Mouse (Mus musculus) heart, postnatal 25 days (tissue): Measurements from ENCODE around the gene Ube2f. TPM values are rescaled to one million over a fixed set of nuclear protein-coding genes. Genes with fewer than 3 reads are reported as not detected.

ENCODE experiments used
- DNase-seq: peaks from one replicate; pipeline ENCODE4 v3.0.0; 2022; ENCODE audit warnings: low spot score
- intact Hi-C: fragments of 180-260 bp; cut with DNase I; formaldehyde crosslinking; loops from one replicate; pipeline ENCODE4 v1.15.1; 2025
- total RNA-seq, 2 experiments: library from RNA; stranded (reverse); gene quantifications; 2 replicates each; pipeline ENCODE4 v1.2.3; 2021

Ube2f gene
- total RNA-seq, 2 experiments from 2014 or later: 48.7 to 49.3 TPM

DNA sequence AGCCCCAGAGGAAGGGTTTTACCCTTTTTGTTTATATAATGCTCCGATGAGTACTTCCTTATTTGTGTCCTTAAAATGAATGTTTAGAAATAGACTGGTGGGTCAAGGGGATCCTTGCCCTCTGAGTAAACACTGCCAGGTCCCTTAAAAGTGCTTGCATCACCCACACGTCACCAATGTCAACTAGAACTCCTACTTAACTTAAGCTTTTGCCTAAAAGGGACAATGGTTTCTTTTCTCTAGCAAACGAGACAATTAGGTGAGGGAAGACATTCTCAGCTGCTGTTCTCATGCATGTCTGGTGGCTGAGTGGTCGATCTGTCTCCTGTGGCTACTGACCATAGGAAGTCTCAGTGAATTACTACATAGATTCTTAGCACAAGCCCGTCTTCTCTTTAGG, 18.2 kb upstream of the Ube2f start:
- intact Hi-C loops: no loop called here
- DNase-seq: no peak

DNA sequence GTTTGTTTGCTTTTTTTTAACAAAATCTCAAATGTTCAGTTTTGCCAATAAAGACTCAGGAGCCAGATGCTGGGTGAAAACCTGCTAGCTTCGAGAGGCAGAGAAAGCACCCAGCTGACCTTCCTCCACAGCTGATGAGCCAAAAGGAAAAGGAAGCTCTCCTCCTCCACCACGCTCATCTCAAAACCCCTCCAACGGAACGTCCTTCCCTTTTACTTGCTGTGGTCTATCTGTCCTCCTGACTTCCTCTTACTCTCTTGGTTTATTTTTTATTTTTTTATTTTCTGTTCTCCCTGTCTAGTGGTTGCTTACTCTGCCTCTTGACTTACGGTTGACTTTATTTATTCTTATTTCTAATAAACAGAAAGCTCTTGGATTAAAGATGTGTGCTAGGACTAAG, 14.7 kb upstream of the Ube2f start:
- DNase-seq: no peak
- intact Hi-C loops: loop anchor here (5.0 kb wide), 3 partner anchors 123 to 308 kb away; no protein-coding TSS in a partner anchor

DNA sequence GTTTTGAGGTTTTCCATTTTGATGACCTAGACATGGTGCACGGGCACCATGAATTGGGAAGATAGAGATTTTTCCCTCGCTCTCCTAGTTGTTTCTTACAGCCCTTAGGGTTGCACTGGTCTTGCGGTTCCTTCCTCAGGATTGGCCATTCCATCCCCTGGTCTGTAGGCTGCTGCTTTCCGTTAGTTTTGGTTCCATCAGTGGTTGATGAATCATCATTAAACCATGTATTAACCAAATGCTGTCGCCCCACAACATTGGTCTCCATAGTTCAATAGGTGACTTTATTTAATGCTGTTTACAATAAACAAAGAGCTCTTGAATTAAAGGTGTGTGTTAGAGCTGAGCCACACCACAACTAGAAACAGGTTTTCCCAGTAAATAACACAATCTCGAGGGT, 12.4 kb upstream of the Ube2f start:
- intact Hi-C loops: loop anchor here (1.0 to 5.0 kb wide), 4 partner anchors 58 to 310 kb away; partner anchors contain the start of gene Ramp1
- no peak for DNase-seq

DNA sequence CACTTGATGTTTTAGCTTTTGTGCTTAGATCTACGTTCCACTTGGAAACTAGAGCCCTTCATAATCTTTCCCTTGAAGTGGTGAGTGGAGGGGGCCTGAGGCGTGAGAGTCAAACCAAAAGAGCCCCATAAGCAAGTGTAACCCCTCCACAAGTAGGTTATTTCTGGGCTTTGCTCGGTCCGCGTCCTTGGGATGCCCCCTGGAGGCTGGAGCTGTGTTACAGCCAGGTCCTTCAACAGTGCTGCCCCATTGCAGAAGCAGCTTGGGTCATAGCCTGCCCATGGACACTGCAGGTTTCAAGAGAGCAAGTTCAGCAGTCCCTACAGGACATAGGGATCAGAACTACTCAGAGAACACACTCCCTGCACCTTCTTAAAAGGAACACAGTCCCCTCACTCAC, 11.0 kb upstream of the Ube2f start:
- DNase-seq: no peak

DNA sequence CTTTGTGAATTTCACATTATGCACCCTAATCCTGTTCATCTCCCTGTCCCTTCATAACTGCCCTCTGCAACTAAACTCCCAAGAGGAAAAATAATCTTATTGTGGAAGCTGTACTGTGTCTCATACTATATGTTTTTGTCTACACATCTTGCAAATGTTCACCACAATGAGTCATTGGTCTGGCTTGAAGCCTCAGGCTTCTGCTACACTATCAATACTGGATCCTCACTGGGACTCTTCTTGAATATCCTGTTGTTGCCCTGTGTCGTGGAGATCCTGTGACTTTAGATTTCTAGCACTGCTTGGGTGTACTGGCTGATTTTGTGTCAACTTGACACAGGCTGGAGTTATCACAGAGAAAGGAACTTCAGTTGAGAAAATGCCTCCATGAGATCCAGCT, 10.3 kb upstream of the Ube2f start:
- intact Hi-C loops: loop anchor here (5.0 kb wide), 4 partner anchors 127 to 312 kb away; no protein-coding TSS in a partner anchor

More for the DNA sequence above, 11.0 kb upstream of the Ube2f start:
- intact Hi-C loops: loop anchor here (5.0 kb wide), 3 partner anchors 127 to 312 kb away; no protein-coding TSS in a partner anchor

DNA sequence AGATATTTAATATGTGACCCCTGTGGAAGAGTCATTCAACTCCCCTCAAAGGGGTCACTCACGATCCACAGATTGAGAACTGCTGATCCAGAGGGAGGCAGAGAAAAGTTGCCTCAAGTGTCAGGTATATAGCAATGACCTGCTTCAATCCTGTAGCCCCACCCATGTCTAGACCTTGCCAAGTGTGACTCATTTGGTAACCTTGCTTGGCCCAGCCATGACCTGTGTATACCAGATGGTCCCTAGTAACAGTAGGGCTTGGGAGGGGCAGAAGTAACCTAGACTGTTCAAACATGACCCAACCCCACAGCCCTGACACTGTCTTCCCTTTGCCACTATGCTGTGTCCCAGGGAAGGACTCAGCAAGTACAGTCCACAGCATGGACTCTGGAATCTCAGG, 9.4 kb upstream of the Ube2f start:
- intact Hi-C loops: loop anchor here (5.0 kb wide), 1 partner anchor 203 kb away; no protein-coding TSS in a partner anchor
- no peak for DNase-seq

More for the DNA sequence above, 10.3 kb upstream of the Ube2f start:
- DNase-seq: no peak

DNA sequence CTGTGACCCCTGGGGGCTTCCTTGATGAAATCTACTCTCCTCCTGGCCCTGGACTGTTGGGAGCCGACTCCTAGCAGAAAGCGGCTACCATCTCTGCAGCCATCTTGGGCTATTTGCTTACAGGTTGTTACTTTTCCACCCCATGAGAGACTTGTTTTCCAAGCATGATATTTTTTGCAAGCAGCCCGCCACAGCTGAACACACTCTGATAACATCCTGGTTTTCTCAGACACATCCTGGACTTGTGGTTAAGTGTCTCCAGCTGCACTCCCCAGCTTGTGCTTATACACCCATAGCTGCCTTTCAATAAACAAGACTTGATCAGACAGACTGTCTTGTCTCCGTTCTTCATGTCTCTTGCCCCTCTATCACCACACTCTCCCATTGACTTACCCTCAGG, 8.9 kb upstream of the Ube2f start:
- intact Hi-C loops: loop anchor here (5.0 kb wide), 1 partner anchor 204 kb away; no protein-coding TSS in a partner anchor
- no peak for DNase-seq

DNA sequence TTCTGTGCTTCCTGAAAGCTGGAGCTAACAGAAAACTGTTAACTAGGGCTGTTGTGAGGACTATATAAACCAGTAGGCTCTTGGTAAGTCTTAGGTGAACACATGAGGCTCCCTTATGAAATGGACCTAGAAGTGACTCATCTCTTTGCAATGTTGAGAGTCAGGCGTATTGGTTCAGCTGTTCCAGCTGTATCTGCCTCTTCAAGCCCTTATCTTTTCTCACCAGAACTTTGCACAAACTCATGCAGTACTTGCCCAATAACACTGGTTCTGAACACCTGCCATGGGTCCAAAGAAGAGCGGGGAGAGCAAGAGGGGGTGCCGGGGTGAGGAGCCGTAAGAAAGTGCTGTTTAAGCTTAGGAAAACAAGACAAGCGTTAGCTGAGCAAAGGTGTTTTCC, 1.9 kb upstream of the Ube2f start:
- no peak for DNase-seq
- intact Hi-C loops: no loop called here

DNA sequence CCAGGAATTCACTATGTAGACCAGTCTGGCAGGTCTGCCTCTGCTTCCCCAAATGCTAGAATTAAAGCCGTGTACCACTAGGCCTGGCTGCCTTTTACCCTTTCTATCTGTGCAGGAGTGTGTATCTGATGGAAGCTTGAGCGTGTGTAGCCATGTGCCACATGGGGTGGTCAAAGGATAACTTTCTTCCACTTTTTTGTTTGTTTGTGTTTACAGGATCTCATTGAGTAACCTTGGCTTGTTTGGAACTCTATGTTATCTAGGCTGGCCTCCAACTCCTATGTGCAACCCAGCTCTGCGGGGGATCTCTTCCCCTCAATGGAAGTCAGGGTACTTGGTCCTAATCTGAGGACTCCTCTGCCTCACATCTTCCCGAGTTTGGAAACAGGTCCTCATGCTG, 1.1 kb upstream of the Ube2f start:
- no peak for DNase-seq
- intact Hi-C loops: no loop called here

DNA sequence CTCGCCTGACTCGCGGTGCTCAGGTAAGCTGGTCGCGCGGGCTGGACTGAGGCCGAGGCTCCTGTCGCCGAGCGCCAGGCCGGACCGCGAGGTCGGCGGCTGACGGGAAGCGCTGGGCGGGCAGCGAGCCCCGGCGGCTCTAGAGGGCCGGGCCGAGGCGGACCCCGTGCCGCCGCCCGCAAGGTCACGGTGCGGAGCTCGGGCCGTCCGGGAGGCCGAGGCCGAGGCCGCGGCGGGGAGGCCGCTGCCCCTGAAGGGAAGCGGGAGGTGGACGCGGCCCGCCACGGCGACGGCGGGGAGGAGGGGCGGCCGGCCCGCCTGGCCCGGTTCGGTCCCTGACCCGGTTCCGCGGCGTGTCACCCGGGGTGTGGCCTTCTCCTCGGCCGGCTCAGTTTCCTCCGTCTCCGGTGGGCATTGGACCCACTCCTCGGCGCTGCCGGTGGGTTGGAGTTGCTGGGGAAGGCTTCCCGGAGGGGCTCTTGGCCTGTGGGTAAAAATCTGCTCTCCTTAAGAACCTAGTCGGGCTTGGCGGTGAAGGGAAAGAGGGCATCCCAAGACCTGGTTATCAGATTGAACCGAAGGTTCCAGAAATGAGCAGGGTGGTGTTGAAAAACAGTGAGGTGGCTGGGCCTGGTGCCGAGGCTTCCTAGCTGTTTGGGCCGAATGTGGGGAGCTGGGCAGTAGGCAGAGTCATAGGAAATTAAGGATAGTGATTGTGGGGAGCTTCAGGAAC, 477 bp downstream of the Ube2f start:
- DNase-seq: no peak
- intact Hi-C loops: loop anchor here (5.0 kb wide), 1 partner anchor 47 kb away; the partner anchor contains the start of gene Scly

DNA sequence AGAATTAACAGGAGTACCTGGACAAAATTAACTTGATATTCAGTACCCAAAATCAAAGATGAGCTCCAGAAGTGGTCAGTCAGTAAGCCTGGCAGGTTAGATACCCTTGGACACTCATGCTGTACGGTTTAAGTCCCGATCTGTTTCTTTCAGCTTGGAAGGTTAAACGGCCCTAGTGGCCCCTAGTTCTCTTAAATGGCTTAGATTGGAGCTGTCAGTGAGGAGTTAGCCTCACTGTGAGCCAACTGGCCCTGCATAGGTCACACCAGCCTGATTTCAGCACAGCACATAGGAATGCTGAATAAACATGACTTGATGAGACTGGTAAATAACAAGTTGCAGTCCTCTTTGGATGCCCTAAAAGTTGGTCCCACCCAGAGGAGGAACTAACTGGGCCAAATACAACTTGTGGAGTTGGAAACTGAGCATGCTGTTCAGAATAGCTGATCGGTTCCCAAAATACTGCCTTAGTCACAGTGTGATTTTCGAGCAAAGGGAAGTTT, 1.1 kb downstream of the Ube2f start:
- no peak for DNase-seq
- intact Hi-C loops: loop anchor here (5.0 kb wide), 1 partner anchor 46 kb away; the partner anchor contains the start of gene Scly

DNA sequence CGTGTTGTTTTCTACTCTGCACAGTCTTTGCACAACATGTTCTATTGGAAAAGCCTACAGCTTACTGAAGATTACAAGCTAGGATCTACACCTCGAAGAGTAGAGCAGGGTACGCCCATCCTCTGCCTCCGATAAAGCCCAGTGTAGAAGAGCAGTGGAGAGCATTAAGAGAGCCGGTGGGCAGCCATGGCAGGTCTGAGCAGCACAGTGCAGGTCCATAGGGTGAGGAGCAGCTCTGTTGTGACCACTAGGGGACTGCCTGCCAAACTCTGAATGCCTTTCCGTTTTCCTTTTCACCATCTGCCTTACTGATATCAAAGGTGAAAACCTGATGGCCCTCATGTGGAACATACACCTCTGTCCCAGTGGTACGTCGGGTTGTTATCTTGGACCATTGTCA, 1.8 kb downstream of the Ube2f start:
- intact Hi-C loops: loop anchor here (5.0 kb wide), 1 partner anchor 45 kb away; the partner anchor contains the start of gene Scly
- DNase-seq: no peak

DNA sequence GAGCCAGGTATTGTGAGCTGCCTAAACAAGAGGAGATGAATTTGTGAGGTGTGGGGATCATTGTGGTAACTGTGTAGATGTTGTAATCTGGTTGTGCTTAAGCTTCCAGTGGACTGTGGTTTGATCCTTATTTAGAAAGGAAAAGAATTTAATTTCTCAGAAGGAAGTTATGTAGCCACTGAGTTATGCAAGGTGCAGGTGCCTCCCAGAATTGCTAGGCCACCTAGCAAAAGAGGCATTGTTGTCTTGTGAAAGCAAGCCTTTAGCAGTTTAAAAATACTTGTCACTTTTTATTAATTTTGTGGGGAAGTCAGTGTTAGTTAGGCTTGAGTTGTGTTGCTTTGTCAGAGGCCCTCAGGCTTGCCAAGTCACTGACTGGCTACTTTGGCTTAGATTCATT, 7.8 kb downstream of the Ube2f start:
- no peak for DNase-seq
- intact Hi-C loops: no loop called here

DNA sequence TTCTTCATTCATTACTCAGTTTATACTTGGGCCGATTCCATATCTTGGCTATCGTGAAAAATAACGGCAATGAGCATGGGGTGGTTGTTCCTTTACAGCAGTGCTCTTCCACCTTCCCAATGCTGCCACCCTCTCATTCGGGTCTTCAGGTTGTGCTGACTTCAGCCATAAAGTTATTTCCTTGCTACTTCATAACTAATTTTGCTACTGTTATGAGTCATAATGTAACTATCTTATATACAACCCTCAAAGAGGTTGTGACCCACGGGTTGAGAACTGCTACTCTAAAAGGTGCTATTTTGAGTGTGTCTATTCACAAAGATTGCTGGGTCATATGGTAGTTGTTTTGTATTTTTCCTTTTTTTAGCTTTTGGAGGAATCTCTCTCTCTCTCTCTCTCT, 9.7 kb downstream of the Ube2f start:
- no peak for DNase-seq
- intact Hi-C loops: no loop called here

DNA sequence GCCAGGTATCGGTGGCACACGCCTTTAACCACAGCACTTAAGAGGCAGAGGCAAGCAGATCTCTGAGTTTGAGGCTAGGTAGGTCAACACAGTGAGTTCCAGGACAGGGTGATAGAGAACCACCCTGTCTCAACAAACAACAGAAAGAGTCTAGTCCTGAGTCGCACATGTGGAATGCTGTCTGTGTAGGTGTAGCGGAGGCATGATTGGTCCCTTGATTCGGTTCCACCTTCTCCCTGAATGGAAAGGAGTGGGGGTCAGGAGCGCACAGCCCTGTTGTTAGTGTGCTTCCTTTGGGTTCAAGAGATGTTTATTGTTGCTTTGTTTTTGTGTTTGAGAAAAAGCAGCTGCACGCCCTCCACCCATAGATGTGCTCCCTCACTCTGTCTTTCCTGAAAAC, 12.4 kb downstream of the Ube2f start:
- intact Hi-C loops: no loop called here
- no peak for DNase-seq

DNA sequence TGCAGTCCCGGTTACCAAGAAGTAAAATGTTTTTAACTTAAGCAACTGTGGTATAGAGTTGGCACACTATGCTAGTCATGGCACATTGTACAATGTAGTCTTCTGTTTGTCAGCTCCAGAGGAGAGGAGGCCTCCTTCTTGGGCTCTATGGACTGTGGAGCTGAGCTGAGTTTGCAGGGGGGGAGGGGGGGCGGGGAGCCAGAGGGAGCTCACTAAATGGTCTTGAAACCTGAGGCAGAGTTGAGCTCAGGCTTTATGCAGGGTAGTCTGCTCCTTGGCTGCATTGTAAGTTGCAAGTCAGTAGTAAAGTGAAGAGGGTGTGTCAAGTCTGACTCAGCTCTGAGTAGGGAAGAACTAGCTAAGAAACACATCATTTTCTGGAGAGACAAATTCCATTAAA, 22.2 kb downstream of the Ube2f start:
- intact Hi-C loops: no loop called here
- no peak for DNase-seq

DNA sequence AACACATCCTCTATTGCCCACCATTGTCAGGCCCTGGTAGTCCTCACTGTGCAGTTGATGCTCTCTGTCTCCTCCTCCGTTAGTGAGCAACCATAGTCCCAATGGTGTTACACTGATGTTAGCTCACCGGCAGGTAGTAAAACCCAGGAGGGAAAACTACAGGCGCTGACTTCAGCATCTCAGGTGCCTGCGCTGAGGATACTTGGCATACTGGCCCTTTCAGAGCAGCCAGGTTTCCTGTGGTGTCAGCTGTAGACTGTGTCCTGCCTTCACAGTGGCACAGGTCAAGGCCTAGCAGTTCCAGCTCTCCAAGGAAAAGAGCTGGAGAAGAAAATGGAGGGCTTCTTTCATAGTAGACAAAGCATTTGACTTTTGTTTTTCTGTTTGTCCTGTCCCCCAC, 26.5 kb downstream of the Ube2f start:
- intact Hi-C loops: no loop called here
- no peak for DNase-seq

DNA sequence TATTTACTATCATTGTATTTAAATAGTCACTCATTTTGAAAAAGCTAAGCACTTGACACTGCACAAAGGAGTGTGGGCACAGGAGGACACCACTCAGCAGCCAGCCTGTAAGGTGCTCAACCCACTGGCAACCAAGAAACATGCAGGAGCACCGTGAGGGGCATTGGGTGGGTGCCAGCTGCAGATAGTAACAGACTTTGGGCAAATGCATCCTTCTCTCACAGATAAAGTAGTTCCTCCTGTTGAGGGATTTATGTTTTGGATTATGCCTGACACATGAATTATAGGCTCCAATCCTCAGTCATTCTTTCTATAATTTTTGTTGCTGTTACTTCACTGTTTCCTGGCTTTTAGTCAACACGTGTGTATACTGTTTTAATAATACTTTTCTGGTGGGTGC, 27.4 kb downstream of the Ube2f start:
- intact Hi-C loops: no loop called here
- DNase-seq: no peak

DNA sequence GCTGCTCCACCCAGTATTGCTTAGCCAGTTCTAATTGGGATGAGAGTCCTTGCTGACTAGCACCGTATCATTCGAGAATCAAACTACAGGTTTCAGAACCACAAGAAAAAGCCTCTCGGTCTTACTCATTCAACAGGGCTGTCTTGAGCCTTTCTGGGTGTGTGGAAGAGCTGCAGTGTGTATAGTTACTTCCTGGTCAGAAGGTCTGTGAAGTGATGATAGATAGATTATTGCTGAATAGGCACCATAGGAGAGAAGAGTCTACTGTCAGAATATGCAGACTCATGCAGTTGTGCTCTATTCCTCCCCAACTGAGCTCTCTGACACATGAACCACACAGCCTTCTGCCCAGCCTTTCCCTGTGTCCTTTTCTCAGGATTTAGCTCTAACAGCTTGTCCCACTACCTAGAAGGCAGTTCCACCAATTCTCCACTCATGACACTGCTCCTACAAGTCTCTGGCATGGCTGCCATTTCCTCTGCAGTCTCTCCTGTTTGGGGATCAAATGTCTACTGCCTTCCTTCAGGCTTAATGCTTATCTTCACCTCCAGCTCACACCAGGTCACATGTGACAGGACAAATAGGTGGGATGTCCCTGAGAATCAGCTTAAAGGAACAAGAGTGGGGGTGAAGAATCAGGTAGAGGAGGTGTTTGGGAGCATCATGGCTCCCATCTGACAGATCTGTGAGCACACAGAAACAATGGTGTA, 28.5 kb downstream of the Ube2f start:
- intact Hi-C loops: no loop called here
- DNase-seq: no peak

DNA sequence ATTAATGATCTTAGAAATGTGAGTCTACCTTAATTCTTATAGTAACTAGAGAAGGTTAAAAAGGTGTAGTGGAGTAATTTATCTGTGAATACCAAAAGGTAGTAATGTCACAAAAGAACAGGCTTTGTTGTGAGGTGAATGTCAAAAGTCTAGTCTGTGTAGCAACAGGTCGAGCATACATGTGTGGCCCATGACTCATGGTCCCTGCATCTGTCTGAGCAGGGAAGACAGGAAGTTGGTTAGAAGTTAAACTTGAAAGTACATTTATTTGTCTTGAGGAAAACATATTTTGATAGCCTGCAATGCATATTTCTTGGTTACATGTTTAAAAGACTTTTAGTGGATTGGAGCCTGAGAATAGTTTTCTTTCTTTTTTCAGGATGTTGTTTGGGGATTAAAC, 29.0 kb downstream of the Ube2f start:
- intact Hi-C loops: no loop called here
- DNase-seq: no peak

DNA sequence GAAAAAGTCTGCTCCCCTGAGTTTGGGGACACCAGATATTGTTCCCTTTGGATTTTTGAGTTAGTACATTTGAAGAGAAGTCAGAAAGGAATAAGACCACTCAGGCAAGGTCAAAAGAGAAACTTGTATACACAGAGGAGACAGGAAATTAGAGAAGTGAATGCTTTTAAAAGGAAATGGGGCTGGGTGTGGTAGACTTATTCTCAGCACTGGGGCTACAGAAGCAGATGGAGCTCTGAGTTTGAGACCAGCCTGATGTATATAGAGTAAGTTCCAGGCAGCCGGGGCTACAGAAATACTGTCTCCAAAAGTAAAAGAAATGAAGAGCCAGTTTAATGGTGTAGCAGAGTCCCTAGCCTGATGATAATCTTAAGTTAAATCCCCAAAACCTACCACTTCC, 32.5 kb downstream of the Ube2f start:
- DNase-seq: no peak
- intact Hi-C loops: no loop called here
